Mouse (Mus musculus) neutrophil, adult 5-6 weeks (primary cell): Measurements from ENCODE around the gene Mcrs1. TPM values are rescaled to one million over a fixed set of nuclear protein-coding genes. Genes with fewer than 3 reads are reported as not detected.
"Not testable (repeated sequence)": the region's sequence is repeated elsewhere in the genome, so short reads cannot be mapped to it uniquely, and the experiment has no call there.

Source experiments
- ATAC-seq: fragments of 151-379, 151-347 bp; 2 replicates; pipeline ENCODE4 v1.8.0; 2017; ENCODE audit warnings: mild to moderate bottlenecking, moderate TSS enrichment; ENCODE audit not compliant: insufficient number of reproducible peaks, poor library complexity, low FRiP score, severe bottlenecking; ENCODE audit errors: extremely low read depth
- total RNA-seq: library from RNA; stranded (forward); fragments of 200-1000 nt; gene quantifications from 2 replicates; pipeline ENCODE4 v1.2.3, GENCODE M21; 2017

Mcrs1 gene
- total RNA-seq, 1 experiment from 2014 or later, result 43.1 TPM

DNA sequence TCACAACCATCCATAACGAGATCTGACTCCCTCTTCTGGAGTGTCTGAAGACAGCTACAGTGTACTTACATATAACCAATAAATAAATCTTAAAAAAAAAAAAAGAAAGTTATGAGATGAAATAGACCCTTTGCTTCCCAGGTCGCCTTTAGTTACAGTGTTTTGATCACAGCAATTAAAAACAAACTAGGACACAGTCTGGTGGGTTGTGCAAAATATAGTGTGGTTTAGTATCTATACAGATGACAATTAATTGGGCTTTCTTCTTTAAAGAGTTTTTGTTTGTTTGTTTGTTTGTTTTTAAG lies 1.4 kb upstream of the Mcrs1 start:
- not testable (repeated sequence) for ATAC-seq

DNA sequence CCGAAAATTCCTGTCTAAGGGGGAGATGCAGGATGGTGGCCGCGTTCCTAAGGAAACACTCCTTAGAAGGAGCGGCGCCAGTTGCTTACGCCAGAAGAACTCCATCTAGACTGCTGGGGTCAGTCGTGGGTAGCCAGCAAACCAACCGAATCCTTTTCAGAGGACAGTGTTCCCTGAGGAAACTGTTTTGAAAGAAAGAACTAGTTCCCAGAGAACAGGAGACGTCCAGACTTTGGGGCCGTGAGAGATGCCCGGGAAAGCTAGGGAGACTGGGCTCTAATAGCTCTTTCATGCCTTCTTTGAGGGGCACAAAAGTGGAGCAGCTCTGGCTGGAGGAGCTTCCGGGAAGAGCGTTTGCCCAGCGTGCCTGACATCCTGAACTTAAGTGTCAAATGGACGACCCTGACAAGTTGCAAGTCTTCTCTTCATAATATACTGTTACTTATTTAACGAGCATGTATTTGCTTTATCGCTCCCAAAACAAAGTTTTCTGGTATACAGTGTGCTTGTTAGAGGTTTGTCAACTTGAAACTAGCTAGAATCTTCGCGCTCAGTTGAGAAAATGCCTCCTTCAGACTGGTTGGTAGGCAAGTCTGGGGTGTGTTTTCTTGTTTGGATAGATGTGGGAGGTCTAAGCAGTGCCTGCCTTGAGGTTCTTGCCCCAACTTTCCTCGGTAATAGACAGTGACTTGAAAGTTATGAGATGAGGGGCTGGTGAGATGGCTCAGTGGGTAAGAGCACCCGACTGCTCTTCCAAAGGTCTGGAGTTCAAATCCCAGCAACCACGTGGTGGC lies 817 bp upstream of the Mcrs1 start:
- ATAC-seq, result no peak

DNA sequence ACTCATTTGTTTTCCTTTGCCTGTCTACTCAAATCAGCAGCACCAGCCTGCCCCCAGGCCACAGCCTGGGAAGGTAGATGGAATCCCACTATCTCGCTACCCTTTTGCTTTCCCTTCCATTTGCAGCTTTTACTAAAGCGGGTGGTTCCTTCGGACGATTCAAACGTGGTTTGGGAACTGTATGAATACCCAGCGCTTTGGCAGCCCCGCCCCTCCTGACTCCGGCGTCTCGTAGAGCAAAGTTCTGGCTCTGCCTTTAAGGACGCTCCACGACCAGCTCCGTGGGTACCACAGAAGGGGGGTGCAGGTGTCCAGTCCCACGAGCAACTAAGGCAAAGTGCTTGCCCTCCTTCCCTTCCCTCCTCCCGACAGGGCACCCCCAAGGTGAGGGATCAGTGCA lies 650 bp downstream of the Mcrs1 start:
- not testable (repeated sequence) for ATAC-seq

DNA sequence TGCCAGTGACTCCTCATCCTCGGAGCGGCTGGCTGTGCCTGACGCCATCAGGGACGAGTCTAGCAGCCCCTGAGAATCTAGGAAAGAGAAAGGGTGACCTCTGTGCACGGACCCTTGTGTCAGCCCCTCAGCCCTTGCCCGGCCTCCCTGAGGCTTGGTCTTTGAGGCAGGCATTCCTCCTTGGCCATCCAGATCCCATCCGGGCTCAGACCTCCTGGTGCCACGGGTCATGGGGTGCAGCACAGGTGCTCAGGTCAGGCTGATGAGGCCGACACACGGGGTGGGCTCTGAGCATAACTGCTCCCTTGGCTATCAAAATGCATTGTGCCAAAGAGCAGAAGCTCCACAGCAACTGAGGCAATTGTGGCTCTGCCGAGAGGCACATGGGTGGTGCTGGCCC lies 1.8 kb downstream of the Mcrs1 start:
- ATAC-seq, result no peak

DNA sequence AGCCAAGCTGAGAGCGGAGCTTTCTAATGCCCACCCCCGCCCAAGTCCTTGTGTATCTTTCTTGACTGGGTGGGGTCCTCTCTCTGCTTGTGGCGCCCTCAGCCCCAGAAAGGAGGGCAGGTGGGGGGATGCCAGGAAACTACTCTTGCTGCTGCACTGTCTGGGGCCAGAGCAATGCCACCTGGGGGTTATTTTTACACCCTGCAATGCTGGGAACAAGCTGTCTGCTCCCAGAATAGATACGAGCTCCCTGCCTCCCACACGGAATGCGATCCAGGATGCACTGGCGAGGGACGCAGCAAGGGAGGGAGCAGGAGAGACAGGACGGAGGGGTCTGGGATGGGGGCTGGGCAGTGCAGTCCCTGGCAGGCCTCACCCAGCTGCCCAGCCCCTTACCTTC lies 2.8 kb downstream of the Mcrs1 start:
- ATAC-seq, result no peak

DNA sequence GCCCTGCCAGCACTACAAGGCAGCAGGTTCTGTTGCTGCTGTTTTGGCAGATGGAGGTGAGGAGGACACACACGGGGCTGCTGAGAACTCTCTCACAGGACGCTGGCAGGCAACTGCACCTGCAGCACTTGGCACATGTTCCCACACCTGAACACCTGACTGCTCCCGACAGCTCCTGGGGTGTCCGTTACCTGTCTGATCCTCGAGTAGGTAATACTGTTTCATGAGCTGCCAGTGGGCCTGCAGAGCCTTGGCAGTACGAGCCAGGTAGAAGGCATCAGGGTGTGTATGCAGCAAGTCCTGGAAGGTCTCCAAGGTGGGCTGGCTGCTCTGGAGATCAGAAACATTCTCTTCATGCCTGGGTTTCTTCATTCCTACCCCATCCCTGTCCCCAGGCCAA lies 5.0 kb downstream of the Mcrs1 start:
- ATAC-seq, result not testable (repeated sequence)

DNA sequence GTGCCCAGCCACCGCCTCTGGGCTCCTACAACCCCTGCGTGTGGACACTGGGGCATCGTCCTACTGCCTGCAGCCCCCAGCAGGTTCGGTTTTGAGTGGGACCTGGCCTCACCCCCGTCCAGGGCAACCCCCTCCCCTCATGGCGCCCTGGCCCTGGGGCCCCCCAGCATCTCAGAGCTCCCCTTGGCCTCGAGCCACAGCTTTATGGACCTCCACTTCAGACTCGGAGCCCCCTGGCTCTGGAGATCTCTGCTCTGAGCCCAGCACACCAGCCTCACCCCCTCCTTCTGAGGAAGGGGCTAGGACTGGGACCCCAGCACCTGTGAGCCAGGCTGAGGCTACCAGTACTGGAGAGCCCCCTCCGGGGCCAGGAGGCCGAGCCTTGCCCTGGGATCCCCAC lies 9.7 kb downstream of the Mcrs1 start:
- no peak for ATAC-seq

DNA sequence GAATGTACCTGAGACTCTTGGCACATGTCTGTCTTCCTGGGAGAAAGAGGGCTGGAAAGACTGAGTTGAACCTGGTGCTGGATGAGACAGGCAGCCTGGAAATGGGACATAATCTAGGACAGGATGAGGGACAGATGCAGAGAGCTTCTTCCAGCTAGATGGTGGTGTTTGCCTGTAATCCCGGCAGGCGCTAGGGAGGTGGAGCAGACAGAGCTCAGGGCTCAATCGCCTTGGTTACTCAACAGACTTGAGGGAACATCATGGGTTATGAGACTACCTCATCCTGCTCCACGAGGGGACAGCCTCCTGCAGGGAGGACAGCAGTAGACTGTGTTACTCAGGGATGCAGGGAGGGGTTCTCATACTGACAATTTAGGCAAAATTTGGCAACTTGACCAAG lies 10.5 kb downstream of the Mcrs1 start:
- no peak for ATAC-seq

DNA sequence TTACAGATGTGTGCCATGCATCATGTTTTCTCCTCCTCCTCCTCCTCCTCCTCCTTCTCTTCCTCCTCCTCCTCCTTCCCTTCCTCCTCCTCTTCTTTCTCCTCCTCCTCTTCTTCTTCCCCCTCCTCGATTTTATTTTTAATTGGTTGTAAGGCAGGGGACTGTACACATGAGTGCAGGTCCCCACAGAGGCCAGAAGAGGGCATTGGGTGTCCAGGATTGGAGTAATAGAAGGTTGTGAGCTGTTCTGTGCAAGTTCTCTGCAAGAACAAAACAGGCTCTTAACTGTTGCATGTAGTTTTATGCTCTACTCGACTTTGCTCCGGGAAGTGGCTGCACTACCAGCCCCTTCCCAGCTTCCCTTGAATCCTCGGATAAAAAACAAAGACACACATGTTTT lies 11.6 kb downstream of the Mcrs1 start:
- no peak for ATAC-seq

DNA sequence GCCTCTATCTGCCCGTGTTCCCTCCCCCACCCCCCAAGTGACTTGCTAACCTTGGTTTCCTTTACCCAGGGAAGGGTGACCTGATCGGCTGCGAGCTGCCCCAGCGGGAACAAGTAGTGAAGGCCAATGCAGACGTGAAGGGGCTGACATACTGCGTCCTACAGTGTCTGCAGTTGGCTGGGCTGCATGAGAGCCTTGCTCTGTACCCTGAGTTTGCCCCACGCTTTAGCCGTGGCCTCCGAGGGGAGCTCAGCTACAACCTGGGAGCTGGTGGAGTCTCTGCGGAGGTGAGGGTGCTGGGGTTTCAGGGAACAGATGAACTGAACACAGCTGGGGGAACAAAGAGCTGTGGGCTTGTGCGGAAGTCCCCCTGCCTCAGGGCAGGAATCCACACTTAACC lies 13.8 kb downstream of the Mcrs1 start:
- no peak for ATAC-seq

DNA sequence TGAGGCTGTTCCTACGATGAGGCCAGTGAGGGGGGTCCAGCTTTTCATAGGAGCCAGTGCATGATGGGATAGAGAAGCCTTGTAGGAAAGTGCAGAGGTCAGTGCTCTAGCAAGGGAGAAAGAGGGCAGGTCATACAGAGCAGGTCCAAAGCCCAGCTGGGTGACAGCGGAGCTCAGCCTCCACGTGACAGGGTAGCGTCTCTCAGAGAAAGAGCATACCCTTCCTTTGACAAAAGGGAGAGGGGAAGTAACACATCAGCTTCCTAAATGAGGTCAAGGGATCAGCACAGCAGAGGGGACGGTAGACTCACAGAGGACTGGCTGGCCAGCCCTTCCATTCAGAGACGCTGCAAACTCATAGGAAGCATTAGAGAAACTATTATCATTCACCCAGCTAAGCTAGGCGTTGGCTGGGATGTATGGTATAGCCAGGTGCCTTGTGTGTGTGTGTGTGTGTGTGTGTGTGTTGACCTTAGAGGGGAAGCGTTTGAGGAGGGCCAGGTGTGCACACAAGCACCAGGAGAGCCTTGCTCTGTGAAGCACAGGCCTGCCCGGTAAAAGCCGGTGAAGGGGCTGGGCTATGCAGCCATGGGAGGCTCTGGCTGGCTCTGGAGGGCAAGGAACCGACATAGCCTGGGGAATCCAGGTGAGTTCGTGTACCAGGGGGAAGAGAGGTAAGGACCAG lies 17.3 kb downstream of the Mcrs1 start:
- ATAC-seq, result no peak

DNA sequence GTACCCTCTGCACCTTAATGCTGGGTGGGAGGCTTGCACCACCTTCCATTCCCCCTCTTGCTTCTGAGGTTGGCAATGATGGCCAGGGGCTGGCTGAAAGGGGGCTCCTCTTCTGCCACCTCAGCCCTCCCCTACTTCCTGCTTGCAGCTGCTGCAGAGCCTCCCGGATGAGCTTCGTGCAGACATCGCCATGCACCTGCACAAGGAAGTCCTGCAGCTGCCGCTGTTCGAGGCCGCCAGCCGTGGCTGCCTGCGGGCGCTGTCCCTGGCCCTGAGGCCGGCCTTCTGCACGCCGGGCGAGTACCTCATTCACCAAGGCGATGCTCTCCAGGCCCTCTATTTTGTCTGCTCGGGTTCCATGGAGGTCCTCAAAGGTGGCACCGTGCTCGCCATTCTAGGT lies 18.0 kb downstream of the Mcrs1 start:
- no peak for ATAC-seq

DNA sequence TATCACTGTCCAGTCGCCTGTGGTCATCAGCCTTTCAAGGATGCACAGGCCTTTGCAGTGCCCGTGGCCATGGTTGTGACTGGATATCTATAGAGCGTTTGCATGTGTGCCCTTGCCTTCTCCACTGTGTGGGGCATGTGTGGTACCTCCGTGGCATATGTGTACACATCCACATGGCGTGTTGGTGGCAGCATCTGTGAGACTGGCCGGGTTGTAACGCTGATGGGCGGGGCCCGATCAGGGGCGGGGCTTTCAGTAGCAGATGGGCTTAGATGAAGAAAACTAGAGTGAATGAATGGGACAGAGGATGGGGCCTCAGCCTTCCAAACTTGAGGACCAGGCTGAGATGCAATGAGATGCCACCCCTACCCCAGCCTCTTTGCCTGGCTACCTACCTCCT lies 19.8 kb downstream of the Mcrs1 start:
- ATAC-seq, result no peak

DNA sequence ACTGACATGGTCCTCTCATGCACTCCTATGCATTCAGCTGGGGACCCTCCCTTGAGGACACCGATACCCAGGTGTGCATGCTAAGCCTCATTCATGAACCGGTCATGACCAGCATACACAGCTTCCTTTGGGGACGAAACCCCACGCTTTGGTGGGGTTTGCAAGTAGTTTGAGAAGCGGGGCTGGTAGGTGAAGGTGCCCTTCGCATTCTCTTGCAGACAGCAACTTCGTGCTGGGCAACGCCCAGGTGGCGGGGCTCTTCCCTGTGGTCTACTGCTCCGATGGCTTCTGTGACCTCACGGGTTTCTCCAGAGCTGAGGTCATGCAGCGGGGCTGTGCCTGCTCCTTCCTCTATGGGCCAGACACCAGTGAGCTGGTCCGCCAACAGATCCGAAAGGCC lies 25.7 kb downstream of the Mcrs1 start:
- ATAC-seq, result no peak

DNA sequence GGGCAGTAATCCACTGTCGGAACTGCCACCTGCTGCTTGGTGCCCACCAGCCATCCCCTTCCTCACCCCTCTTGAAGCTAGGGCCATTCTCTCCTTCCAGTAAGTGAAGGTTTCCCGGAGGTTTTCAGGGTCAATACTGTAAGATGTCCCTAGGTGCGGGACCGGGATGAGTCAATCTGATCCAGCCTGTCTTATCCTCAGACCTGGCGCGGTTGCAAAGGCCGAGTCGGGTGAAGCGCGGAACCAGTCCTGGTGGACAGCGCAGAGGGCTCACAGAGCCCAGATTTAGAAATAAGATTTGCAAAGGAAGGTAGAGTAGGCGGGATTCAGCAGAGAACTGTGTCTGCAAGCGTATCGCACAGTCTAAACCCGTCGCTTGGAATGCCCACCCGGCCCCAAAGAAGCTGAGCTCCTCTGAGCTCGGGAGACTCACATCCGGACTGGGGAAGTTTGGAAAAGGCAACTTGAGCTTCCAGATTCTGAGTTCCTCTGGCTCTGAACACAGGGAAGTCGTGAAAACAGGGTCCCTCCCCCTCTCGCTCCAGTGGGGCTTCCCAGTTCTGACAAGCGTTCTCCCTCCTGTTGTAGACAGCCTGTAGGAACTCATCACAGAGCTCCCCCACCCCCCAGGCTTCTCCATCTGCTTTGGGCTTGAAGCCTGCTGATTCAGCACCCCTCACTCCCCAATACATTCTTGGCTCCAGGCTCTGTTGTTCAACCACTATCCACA lies 26.5 kb downstream of the Mcrs1 start:
- no peak for ATAC-seq

DNA sequence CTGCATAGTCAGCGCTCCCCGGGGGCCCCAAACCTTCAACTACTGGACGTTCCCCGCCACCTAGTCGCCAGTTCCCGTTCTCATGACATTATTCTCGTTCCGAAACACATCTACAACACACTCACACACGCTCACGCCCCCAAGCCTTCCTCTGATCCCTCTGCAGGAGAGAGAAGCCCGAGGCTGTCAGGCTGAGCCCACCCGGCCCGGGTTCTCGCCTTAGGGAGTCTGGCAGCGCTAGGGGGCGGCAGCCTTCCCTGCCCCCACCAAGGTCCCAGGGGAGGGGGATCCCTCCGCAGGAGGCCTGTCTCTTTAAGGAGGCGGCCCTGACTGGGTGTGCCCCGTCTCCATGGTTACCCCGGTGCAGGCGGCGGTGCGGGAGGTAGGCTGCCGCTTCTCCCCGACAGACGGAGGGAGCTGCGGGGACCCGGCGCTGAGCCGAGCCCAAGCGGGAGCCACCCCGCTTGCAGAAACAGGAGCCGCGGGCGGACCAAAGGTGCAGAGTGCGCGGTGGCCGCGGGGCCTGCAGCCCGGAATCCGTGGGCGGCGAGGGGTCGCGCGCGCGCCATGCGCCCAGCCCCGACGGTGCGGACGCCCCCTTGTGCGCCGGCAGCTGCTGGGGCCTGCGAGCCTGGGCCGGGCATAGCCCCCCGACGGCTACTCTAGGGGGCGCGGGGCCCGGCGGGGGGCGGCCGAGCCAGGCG lies 27.4 kb downstream of the Mcrs1 start, which contains the start of gene Kcnh3:
TSS of gene Kcnh3 (plus strand) at position 654 of the 704 bp plus-strand sequence.
- ATAC-seq, result no peak

DNA sequence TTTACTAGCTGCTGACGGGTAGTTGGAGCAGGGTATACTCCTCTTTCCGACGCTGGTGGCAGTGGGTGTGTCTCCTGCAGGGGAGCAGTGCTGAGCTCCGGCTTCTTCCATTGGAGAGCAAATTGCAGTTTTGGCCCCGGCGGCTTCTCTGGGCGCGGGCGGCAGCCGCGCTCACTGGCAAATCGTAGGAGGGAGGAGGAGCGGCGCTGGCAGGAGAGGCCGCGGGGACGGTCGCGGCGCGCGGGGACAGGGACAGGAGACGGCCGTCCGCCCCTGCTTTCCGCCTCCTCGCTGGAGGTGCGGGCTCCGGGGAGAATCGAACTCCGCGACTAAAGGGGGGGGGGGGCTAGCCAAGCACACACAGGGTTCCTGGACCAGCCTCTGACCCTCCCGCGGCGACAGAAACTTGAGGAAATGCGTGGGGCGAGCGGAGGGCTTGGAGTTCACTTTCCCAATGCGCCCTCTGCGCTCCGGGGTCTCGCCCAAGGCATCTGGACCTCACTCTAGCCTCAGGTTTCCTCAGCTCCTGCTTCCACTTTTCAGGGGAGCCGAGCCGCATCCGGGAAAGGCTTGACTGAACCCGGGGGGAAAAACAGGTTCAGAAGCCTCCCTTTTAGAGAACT lies 28.1 kb downstream of the Mcrs1 start:
- no peak for ATAC-seq

DNA sequence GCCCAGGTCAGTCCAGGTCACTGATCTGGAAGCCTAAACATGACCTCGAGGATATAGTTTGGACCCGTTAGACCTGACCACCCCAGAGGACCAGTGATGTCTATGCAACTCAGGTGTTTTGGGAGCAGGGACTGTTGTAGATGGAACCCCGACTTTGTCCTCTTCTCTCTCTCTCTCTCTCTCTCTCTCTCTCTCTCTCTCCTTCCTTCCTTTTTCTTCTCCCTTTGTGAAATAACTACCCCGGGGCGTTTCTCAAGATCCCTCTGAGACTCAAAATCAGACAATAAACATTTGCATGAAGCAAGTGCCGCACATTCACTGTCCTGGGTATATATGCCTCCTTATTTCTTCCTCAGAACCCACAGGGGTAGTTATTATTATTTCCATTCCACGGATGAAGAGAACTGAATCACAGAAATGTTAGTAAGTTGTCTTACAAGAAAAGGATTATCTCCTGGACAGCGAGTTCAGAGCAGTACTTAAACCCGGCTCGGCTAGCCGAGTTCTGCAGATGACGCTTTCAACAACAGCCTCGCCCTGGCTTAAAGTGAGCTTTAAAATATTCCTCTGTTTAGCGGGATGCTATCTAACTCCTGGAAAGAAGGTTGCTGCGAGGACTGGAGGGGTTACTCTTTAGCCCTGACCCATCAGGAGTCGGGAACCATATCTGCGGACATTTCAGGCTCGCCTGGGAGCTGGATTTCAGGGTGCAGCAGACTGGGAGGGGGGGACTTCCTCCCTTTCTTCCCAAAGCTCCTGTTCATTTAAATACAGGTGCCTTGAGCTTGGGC lies 28.8 kb downstream of the Mcrs1 start:
- ATAC-seq, result no peak
